Mouse (Mus musculus): ENCODE measurements at regions not wholly inside any gene's neighbourhood (a gene's known extent, or its start where the extent isn't known, plus 50 kb on each side); places are given as distances from the start of the nearest gene placed in this dataset.

DNA sequence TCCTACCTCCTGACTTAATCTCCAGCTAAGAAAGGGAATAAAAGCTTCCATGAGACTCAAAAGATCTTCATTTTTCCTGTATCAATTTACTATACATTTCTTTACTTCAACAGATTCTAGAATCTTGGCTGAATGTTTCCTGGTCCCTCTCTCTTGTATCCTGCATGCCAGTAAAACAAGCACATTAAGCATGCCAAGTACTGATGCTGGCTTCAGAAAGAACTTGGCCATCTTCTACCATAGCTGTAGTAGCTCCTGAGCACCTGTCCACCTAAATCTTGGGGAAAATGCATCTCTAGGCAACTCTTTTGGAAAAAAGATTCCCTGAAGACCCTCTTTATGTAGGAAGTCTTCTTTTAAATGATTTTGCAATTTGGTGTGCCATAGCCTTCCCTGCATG lies 140.5 kb upstream of the Kcnip4 start:
- H3K79me2 ChIP-seq (ENCODE audit: control insufficient read depth, insufficient read depth, low read length, poor library complexity) = no peaks in the 10 kb centered on the region
- TF ChIP-seq POLR2A (IDR thresholded peaks at IDR 0.05; ENCODE audit: control insufficient read depth in 1 of 2, insufficient read depth in 1 of 2, low read depth in 1 of 2, low read length in 2 of 2, poor library complexity in 1 of 2) (no peak), NRF1 (IDR thresholded peaks at IDR 0.05; ENCODE audit: insufficient read depth, low read depth, low read length, poor library complexity, severe bottlenecking) (no peak), SIN3A (IDR thresholded peaks at IDR 0.05; ENCODE audit: low read length) (no peak), USF1 (IDR thresholded peaks at IDR 0.05; ENCODE audit: low read depth, low read length) (no peak), MAFK (IDR thresholded peaks at IDR 0.05; ENCODE audit: borderline replicate concordance, low read depth, low read length) (no peak), BHLHE40 (IDR thresholded peaks at IDR 0.05; ENCODE audit: borderline replicate concordance, low read depth, low read length) (no peak)
- no peak overlapping the region for H3K27ac ChIP-seq (ENCODE audit: control insufficient read depth, low read depth, low read length)
- H3K36me3 ChIP-seq (ENCODE audit: control insufficient read depth in 1 of 2, insufficient read depth in 2 of 2, low read length in 2 of 2) = no peaks in the 10 kb centered on the region
- H3K4me1 ChIP-seq (ENCODE audit: control insufficient read depth in 1 of 2, insufficient read depth in 2 of 2, low read length in 2 of 2) = no peaks in the 10 kb centered on the region
- H3K9me3 ChIP-seq (replicated peaks; ENCODE audit: insufficient read depth, low read length) = no peaks in the 10 kb centered on the region
- no peak overlapping the region for H3K4me3 ChIP-seq (ENCODE audit: control insufficient read depth in 1 of 2, insufficient read depth in 1 of 2, low read depth in 2 of 2, low read length in 2 of 2)
- no peak for DNase-seq (ENCODE audit: low read depth, low spot score)
- H3K9ac ChIP-seq (ENCODE audit: control insufficient read depth, low read depth, low read length, poor library complexity, severe bottlenecking) = no peak overlapping the region
- no peaks in the 10 kb centered on the region for H3K27me3 ChIP-seq (ENCODE audit: control insufficient read depth in 1 of 2, insufficient read depth in 2 of 2, low read length in 2 of 2)

DNA sequence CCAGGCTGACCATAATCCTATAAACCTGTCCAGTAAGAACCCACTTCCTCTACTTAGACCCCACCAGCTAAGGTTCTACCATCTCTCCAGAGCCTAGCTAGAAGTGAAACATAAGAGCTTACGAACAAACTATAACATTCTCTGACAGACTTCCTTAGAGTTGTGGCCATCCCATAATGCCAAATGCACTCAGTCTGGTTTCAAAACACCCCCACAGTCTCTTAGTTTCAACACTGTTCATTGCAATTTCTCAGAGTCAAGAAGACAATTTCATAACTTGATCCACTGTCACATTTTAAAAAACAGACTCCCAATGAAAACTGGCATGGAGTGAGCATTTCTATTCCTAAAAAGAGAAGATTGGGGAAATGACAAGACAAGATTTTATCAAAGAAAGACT lies 139.2 kb upstream of the Kcnip4 start:
- Histone ChIP-seq H3K36me3 (ENCODE audit: control insufficient read depth in 1 of 2, insufficient read depth in 2 of 2, low read length in 2 of 2) (no peaks in the 10 kb centered on the region), H3K4me3 (ENCODE audit: control insufficient read depth in 1 of 2, insufficient read depth in 1 of 2, low read depth in 2 of 2, low read length in 2 of 2) (no peak overlapping the region), H3K79me2 (ENCODE audit: control insufficient read depth, insufficient read depth, low read length, poor library complexity) (no peaks in the 10 kb centered on the region), H3K27me3 (ENCODE audit: control insufficient read depth in 1 of 2, insufficient read depth in 2 of 2, low read length in 2 of 2) (no peaks in the 10 kb centered on the region), H3K4me1 (ENCODE audit: control insufficient read depth in 1 of 2, insufficient read depth in 2 of 2, low read length in 2 of 2) (no peaks in the 10 kb centered on the region), H3K27ac (ENCODE audit: control insufficient read depth, low read depth, low read length) (no peak overlapping the region), H3K9ac (ENCODE audit: control insufficient read depth, low read depth, low read length, poor library complexity, severe bottlenecking) (no peak overlapping the region), H3K9me3 (replicated peaks; ENCODE audit: insufficient read depth, low read length) (no peaks in the 10 kb centered on the region)
- no peak for TF ChIP-seq USF1 (IDR thresholded peaks at IDR 0.05; ENCODE audit: low read depth, low read length)
- TF ChIP-seq MXI1 (IDR thresholded peaks at IDR 0.05; ENCODE audit: low read depth, low read length) = no peak
- no peak for DNase-seq (ENCODE audit: low read depth, low spot score)

DNA sequence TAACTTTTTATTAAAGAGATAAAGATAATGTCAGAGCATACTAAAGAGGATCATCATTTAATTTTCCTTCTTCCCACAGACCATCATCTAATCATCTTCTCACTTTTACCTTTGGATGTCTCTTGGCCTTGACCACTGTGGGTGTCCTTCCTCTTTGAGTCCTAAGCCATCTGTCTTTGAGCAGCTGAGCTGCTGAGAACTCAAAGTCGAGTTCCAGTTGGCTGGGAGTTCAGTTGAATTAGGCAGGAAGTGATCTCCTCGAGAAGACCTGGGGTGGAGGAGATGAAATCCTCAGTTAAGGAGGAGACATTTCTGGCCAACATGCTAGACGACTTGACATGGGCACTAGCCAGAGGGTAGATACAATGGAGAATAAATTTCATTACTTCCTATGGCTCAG lies 137.4 kb upstream of the Kcnip4 start:
- no peaks in the 10 kb centered on the region for H3K9me3 ChIP-seq (replicated peaks; ENCODE audit: insufficient read depth, low read length)

More for the DNA sequence above, 137.4 kb upstream of the Kcnip4 start:
- no peaks in the 10 kb centered on the region for H3K79me2 ChIP-seq (ENCODE audit: control insufficient read depth, insufficient read depth, low read length, poor library complexity)
- H3K4me1 ChIP-seq (ENCODE audit: control insufficient read depth in 1 of 2, insufficient read depth in 2 of 2, low read length in 2 of 2) = no peaks in the 10 kb centered on the region
- TF ChIP-seq USF1 (IDR thresholded peaks at IDR 0.05; ENCODE audit: low read depth, low read length) = no peak
- TF ChIP-seq E2F4 (IDR thresholded peaks at IDR 0.05; ENCODE audit: borderline replicate concordance, low read depth, low read length) = no peak
- no peak for TF ChIP-seq GABPA (IDR thresholded peaks at IDR 0.05; ENCODE audit: low read depth, low read length)
- no peak for TF ChIP-seq KAT2A (conservative IDR thresholded peaks at IDR 0.05; ENCODE audit: low read depth, low read length)
- TF ChIP-seq MAFK (IDR thresholded peaks at IDR 0.05; ENCODE audit: borderline replicate concordance, low read depth, low read length) = no peak
- no peak for TF ChIP-seq ETS1 (IDR thresholded peaks at IDR 0.05; ENCODE audit: low read depth, low read length)
- TF ChIP-seq ZC3H11A (IDR thresholded peaks at IDR 0.05; ENCODE audit: low read depth, low read length) = no peak
- no peak for TF ChIP-seq TCF12 (IDR thresholded peaks at IDR 0.05; ENCODE audit: low read depth, low read length)
- TF ChIP-seq SIN3A (IDR thresholded peaks at IDR 0.05; ENCODE audit: low read length) = no peak
- no peak for TF ChIP-seq CTCF (IDR thresholded peaks at IDR 0.05 in 2 of 3, conservative IDR thresholded peaks at IDR 0.05 in 1 of 3; ENCODE audit: control insufficient read depth in 1 of 3, insufficient read depth in 1 of 3, low read depth in 2 of 3, low read length in 3 of 3, poor library complexity in 1 of 3, severe bottlenecking in 1 of 3)
- no peak for TF ChIP-seq POLR2AphosphoS5 (IDR thresholded peaks at IDR 0.05; ENCODE audit: borderline replicate concordance, low read depth, low read length)
- TF ChIP-seq MYB (IDR thresholded peaks at IDR 0.05; ENCODE audit: low read depth, low read length) = no peak
- TF ChIP-seq TAL1 (IDR thresholded peaks at IDR 0.05; ENCODE audit: low read length) = no peak
- no peak for TF ChIP-seq USF2 (IDR thresholded peaks at IDR 0.05; ENCODE audit: borderline replicate concordance in 1 of 2, insufficient read depth in 1 of 2, low read depth in 1 of 2, low read length in 2 of 2)
- TF ChIP-seq JUND (IDR thresholded peaks at IDR 0.05; ENCODE audit: low read depth, low read length) = no peak
- no peak for TF ChIP-seq ZKSCAN1 (IDR thresholded peaks at IDR 0.05; ENCODE audit: low read depth, low read length)
- TF ChIP-seq MAX (IDR thresholded peaks at IDR 0.05; ENCODE audit: low read length) = no peak
- TF ChIP-seq POLR2AphosphoS2 (IDR thresholded peaks at IDR 0.05; ENCODE audit: low read length) = no peak
- no peak overlapping the region for H3K27ac ChIP-seq (ENCODE audit: control insufficient read depth, low read depth, low read length)
- no peaks in the 10 kb centered on the region for H3K27me3 ChIP-seq (ENCODE audit: control insufficient read depth in 1 of 2, insufficient read depth in 2 of 2, low read length in 2 of 2)
- no peak overlapping the region for H3K4me3 ChIP-seq (ENCODE audit: control insufficient read depth in 1 of 2, insufficient read depth in 1 of 2, low read depth in 2 of 2, low read length in 2 of 2)
- no peak for DNase-seq (ENCODE audit: low read depth, low spot score)
- H3K36me3 ChIP-seq (ENCODE audit: control insufficient read depth in 1 of 2, insufficient read depth in 2 of 2, low read length in 2 of 2) = no peaks in the 10 kb centered on the region
- no peak overlapping the region for H3K9ac ChIP-seq (ENCODE audit: control insufficient read depth, low read depth, low read length, poor library complexity, severe bottlenecking)

All from MEL (cell line).